Mouse (Mus musculus): ENCODE measurements around the gene Il11ra2. TPM values are rescaled to one million over a fixed set of nuclear protein-coding genes. Genes with fewer than 3 reads are reported as not detected.

The Il11ra2 gene
- polyA plus RNA-seq, 1 experiment from 2014 or later: not detected

Other genes with a start within 250 kb of the Il11ra2 start
- gene Gm21586, start 222.5 kb downstream of the Il11ra2 start, polyA plus RNA-seq (2015; fragmentation: Nextera tagmentation; extraction: Ambion mirVana): not detected in 2 replicates
- 0.07 TPM in 1 of 2 replicates, not detected in the other for gene Gm2163, start 195.1 kb downstream of the Il11ra2 start, polyA plus RNA-seq (2015; fragmentation: Nextera tagmentation; extraction: Ambion mirVana)
- gene Fam205a2, start 133.7 kb downstream of the Il11ra2 start, polyA plus RNA-seq (2015; fragmentation: Nextera tagmentation; extraction: Ambion mirVana): not detected in 2 replicates
- gene Gm10591, start 49.7 kb downstream of the Il11ra2 start, polyA plus RNA-seq (2015; fragmentation: Nextera tagmentation; extraction: Ambion mirVana): not detected in 2 replicates
- not detected in 2 replicates for gene Gm2564, start 32.2 kb downstream of the Il11ra2 start, polyA plus RNA-seq (2015; fragmentation: Nextera tagmentation; extraction: Ambion mirVana)
- gene Ccl27b, start 6.6 kb downstream of the Il11ra2 start, polyA plus RNA-seq (2015; fragmentation: Nextera tagmentation; extraction: Ambion mirVana): not detected in 2 replicates
- gene 4930578G10Rik, start 73.7 kb upstream of the Il11ra2 start, polyA plus RNA-seq (2015; fragmentation: Nextera tagmentation; extraction: Ambion mirVana): 0.25 TPM in 1 of 2 replicates, not detected in the other
- not detected in 2 replicates for gene Ccl19, start 94.7 kb upstream of the Il11ra2 start, polyA plus RNA-seq (2015; fragmentation: Nextera tagmentation; extraction: Ambion mirVana)
- gene Ccl21a, start 112.1 kb upstream of the Il11ra2 start, polyA plus RNA-seq (2015; fragmentation: Nextera tagmentation; extraction: Ambion mirVana): 11.9 and 25.4 TPM in 2 replicates
- 0.05 TPM in 1 of 2 replicates, not detected in the other for gene Fam205a1, start 192.0 kb upstream of the Il11ra2 start, polyA plus RNA-seq (2015; fragmentation: Nextera tagmentation; extraction: Ambion mirVana)
- 0.06 and 0.13 TPM in 2 replicates for gene Gm12394, start 194.9 kb upstream of the Il11ra2 start, polyA plus RNA-seq (2015; fragmentation: Nextera tagmentation; extraction: Ambion mirVana)
- gene Fam205c, start 212.3 kb upstream of the Il11ra2 start, polyA plus RNA-seq (2015; fragmentation: Nextera tagmentation; extraction: Ambion mirVana): 0.20 and 0.23 TPM in 2 replicates